Mouse (Mus musculus): ENCODE data around the gene Slc3a2. TPM values are rescaled to one million over a fixed set of nuclear protein-coding genes. Genes with fewer than 3 reads are reported as not detected.

The Slc3a2 gene
- 156 and 158 TPM in 2 replicates for polyA plus RNA-seq (2012; rRNA removed)

DNA sequence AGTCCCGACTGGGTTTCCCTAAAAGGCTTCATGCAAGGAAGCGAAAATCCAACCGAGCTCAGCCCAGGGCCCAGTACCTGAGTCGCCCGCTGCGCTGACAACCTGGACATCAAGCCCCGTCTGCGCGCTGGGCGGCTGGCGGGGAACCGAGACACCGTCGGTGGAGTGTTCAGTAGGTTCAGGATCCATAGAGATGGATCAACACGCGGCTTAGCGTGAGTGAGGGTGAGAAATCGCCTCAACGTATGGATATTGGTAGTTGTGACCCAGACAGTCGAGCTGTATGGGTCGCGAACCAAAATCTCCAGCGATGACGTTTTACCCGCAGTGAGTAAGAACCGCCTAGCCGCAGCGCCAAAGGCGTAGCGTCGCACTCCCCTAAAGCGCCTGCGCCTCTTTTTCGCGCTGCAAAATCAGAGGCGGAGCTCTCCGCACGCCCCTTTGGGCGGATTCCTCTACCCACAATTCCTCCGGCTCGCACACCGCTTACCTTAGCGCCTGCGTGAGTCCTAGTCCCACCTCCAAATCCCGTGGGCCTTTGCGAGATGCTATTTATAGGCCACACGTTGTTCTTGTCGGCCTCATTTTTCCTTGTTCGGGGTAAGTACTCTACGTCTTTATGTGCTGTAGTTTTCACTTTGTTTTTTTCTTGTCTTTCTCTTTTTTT lies at the start of gene Slc3a2:
Gene Slc3a2 (minus strand): TSS at position 463 of the 667 bp plus-strand sequence.

GRCm38 (mm10) chr19:8770567-8771270 lies 47.5 kb upstream of the Slc3a2 start, which contains the start of gene Tmem223:
Gene Tmem223 (plus strand): TSS chr19:8770996.

DNA sequence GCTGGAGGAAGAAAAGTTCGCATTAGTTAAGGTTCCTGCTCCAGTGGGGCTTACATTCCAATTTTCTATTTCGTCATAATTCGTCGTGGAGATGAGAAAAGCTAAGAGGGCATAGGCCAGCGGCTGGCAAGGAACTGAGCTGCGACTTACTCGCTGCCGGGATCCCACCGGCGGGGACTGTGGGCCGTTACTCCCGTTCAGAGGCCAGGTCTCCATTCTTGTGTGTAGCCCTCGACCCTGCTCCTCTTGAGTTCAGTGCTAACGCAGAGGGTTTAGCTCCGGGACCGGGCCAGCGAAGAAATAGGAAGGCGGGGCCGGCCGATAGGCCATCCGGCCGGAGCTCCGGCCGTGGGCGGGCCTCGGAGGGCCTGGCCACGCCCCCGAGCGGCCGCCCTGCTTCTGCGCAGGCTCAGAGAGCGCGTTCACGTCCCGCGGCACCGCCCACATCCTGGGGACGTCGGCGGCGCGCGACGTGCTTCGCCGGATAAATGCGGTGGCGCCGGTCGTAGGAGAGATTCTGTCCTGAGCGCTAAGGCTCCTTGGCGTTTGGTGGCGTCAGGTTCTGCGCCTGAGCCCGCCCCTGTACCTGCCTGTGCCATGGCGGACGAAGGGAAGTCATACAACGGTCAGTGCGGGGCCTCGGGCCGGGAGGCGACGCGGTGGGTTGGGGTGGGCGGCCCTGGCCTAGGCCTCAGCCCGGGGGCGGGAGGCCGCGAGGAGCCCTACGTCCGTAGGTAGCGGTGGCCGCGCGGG lies 33.6 kb upstream of the Slc3a2 start, which contains the start of gene Nxf1:
Gene Nxf1 (plus strand): TSS at position 439 of the 753 bp plus-strand sequence.

GRCm38 (mm10) chr19:8741243-8741869 lies 18.2 kb upstream of the Slc3a2 start, which contains the start of gene Stx5a:
Gene Stx5a (plus strand): TSS chr19:8741413.

DNA sequence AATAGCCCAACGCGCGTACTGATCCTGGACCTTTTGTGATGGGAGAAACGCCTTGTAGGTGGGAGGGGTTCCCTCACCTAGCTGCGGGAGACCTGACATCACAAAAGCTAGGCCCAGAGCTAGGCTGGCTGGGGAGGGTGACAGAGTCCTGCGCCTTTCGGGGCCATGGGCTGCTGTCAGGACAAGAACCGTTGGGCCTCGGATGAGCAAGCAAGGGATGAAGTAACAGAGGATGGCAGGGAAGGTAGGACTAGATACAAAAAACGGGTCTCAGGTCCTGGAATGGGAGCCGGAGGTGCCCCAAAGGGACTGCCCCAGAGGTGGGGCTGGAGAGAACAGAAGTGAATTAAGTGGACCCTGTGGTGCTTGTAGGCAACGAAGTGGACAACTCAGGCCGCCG lies 17.4 kb upstream of the Slc3a2 start, which contains the start of gene 1700092M07Rik:
Gene 1700092M07Rik (plus strand): TSS at position 116 of the 400 bp plus-strand sequence.

GRCm38 (mm10) chr19:8735389-8736159 lies 12.4 kb upstream of the Slc3a2 start, which contains the start of gene Wdr74:
Gene Wdr74 (plus strand): TSS chr19:8735827.

GRCm38 (mm10) chr19:8663360-8663839 lies 59.8 kb downstream of the Slc3a2 start, which contains the start of gene Chrm1:
Gene Chrm1 (plus strand): TSS chr19:8663789.

Other genes with a start within 250 kb of the Slc3a2 start
- 18.5 TPM in 2 replicates for gene Slc22a8, start 132.1 kb downstream of the Slc3a2 start, polyA plus RNA-seq (2012; rRNA removed)
- 8.8 and 12.0 TPM in 2 replicates for gene Slc22a6, start 105.3 kb downstream of the Slc3a2 start, polyA plus RNA-seq (2012; rRNA removed)
- 11.4 and 16.1 TPM in 2 replicates for gene Chrm1, start 59.6 kb downstream of the Slc3a2 start, polyA plus RNA-seq (2012; rRNA removed)
- 64.1 and 65.4 TPM in 2 replicates for gene Wdr74, start 12.5 kb upstream of the Slc3a2 start, polyA plus RNA-seq (2012; rRNA removed)
- 2.1 and 2.2 TPM in 2 replicates for gene 1700092M07Rik, start 17.3 kb upstream of the Slc3a2 start, polyA plus RNA-seq (2012; rRNA removed)
- gene Stx5a, start 18.0 kb upstream of the Slc3a2 start, polyA plus RNA-seq (2012; rRNA removed) = 115 and 123 TPM in 2 replicates
- gene Nxf1, start 33.7 kb upstream of the Slc3a2 start, polyA plus RNA-seq (2012; rRNA removed) = 174 and 185 TPM in 2 replicates
- 207 and 209 TPM in 2 replicates for gene Tmem223, start 47.6 kb upstream of the Slc3a2 start, polyA plus RNA-seq (2012; rRNA removed)
- gene Tmem179b, start 51.1 kb upstream of the Slc3a2 start, polyA plus RNA-seq (2012; rRNA removed) = 21.0 and 23.1 TPM in 2 replicates
- 25.5 and 26.5 TPM in 2 replicates for gene Taf6l, start 63.0 kb upstream of the Slc3a2 start, polyA plus RNA-seq (2012; rRNA removed)
- gene Polr2g, start 75.2 kb upstream of the Slc3a2 start, polyA plus RNA-seq (2012; rRNA removed) = 155 TPM in 2 replicates
- gene Zbtb3, start 79.2 kb upstream of the Slc3a2 start, polyA plus RNA-seq (2012; rRNA removed) = 6.4 and 6.6 TPM in 2 replicates
- 51.9 and 52.3 TPM in 2 replicates for gene Ttc9c, start 96.0 kb upstream of the Slc3a2 start, polyA plus RNA-seq (2012; rRNA removed)
- gene Hnrnpul2, start 96.6 kb upstream of the Slc3a2 start, polyA plus RNA-seq (2012; rRNA removed) = 80.3 and 80.6 TPM in 2 replicates
- gene AC129217.1, start 106.4 kb upstream of the Slc3a2 start, polyA plus RNA-seq (2012; rRNA removed) = 0.58 TPM in 1 of 2 replicates, not detected in the other
- gene Bscl2, start 114.1 kb upstream of the Slc3a2 start, polyA plus RNA-seq (2012; rRNA removed) = 100 and 106 TPM in 2 replicates
- 313 and 316 TPM in 2 replicates for gene Gng3, start 115.8 kb upstream of the Slc3a2 start, polyA plus RNA-seq (2012; rRNA removed)
- 1.2 and 1.4 TPM in 2 replicates for gene Lrrn4cl, start 127.4 kb upstream of the Slc3a2 start, polyA plus RNA-seq (2012; rRNA removed)
- 128 and 129 TPM in 2 replicates for gene Ubxn1, start 148.1 kb upstream of the Slc3a2 start, polyA plus RNA-seq (2012; rRNA removed)
- 54.5 and 56.5 TPM in 2 replicates for gene Uqcc3, start 157.6 kb upstream of the Slc3a2 start, polyA plus RNA-seq (2012; rRNA removed)
- gene Lbhd1, start 160.4 kb upstream of the Slc3a2 start, polyA plus RNA-seq (2012; rRNA removed) = 4.0 and 5.1 TPM in 2 replicates
- not detected in 2 replicates for gene Gm49403, start 160.6 kb upstream of the Slc3a2 start, polyA plus RNA-seq (2012; rRNA removed)
- 44.6 and 52.3 TPM in 2 replicates for gene 1810009A15Rik, start 165.5 kb upstream of the Slc3a2 start, polyA plus RNA-seq (2012; rRNA removed)
- gene Gm49416, start 165.6 kb upstream of the Slc3a2 start, polyA plus RNA-seq (2012; rRNA removed) = 0.23 and 0.32 TPM in 2 replicates
- 20.6 and 22.9 TPM in 2 replicates for gene Ints5, start 169.6 kb upstream of the Slc3a2 start, polyA plus RNA-seq (2012; rRNA removed)
- 125 and 128 TPM in 2 replicates for gene Ganab, start 174.7 kb upstream of the Slc3a2 start, polyA plus RNA-seq (2012; rRNA removed)
- 131 and 145 TPM in 2 replicates for gene B3gat3, start 197.0 kb upstream of the Slc3a2 start, polyA plus RNA-seq (2012; rRNA removed)
- 2.1 and 2.3 TPM in 2 replicates for gene Rom1, start 206.0 kb upstream of the Slc3a2 start, polyA plus RNA-seq (2012; rRNA removed)
- 11.1 and 13.1 TPM in 2 replicates for gene Eml3, start 206.2 kb upstream of the Slc3a2 start, polyA plus RNA-seq (2012; rRNA removed)
- gene Mta2, start 218.5 kb upstream of the Slc3a2 start, polyA plus RNA-seq (2012; rRNA removed) = 36.2 and 38.4 TPM in 2 replicates
- 22.9 TPM in 2 replicates for gene Tut1, start 230.5 kb upstream of the Slc3a2 start, polyA plus RNA-seq (2012; rRNA removed)
- 385 and 395 TPM in 2 replicates for gene Eef1g, start 243.7 kb upstream of the Slc3a2 start, polyA plus RNA-seq (2012; rRNA removed)